Mouse (Mus musculus): ENCODE results near the gene Nxph3.

DNA sequence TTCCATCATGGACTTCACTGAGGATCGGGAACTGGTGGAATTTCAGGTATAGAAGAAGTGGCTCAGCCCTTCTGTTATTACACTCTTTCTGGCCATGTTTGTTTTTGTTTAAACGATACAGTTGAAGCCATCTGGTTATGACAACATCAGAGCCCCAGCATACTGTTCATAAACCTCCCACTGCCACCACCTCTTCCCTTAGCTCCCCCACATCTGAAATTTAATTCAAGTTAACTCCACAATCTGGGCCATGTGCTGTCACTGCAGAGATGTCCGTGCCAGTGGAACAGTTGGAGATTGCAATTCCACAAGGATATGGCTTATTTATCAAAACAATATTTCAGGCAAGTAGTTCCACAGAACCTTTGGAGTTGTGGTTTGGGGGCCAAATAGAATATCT, 20.0 kb downstream of the Nxph3 start:
- TF ChIP-seq CTCF (IDR thresholded peaks at IDR 0.05) (no peak), EP300 (IDR thresholded peaks at IDR 0.05) (no peak)
